Mouse (Mus musculus) inflammation-experienced regulatory T-cells, adult 16 weeks (primary cell): Measurements from ENCODE around the gene Gcnt7. TPM values are rescaled to one million over a fixed set of nuclear protein-coding genes. Genes with fewer than 3 reads are reported as not detected.

Experiments
- polyA plus RNA-seq: library from polyadenylated mRNA; unstranded; fragments of 100-300 nt; shearing (Covaris generic); gene quantifications from one replicate; pipeline ENCODE4 v1.2.1, GENCODE M21; 2017

Gcnt7 gene
- polyA plus RNA-seq: 7.0 TPM

DNA sequence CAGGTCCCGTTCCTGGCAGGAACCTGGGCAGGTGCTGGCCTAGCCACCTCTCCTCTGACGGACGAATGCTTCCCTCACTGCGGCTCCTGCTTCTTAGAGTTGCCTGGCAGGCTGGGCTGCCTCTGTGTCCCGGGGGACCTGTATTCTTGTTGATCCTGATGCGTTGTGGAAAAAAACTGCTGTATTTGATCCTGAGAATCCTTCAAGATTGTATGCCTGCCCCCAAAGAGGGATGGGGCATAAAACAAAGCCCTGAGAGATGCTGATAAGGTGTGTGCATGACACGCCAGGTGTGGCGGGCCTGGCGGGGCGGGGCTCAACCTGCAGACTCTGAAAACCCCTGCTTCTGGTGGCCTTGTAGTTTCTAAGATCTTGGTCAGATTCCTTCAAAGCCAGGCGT, at the start of gene Gcnt7:
Gene Gcnt7 (minus strand): TSS at position 101 of the 400 bp plus-strand sequence.

DNA sequence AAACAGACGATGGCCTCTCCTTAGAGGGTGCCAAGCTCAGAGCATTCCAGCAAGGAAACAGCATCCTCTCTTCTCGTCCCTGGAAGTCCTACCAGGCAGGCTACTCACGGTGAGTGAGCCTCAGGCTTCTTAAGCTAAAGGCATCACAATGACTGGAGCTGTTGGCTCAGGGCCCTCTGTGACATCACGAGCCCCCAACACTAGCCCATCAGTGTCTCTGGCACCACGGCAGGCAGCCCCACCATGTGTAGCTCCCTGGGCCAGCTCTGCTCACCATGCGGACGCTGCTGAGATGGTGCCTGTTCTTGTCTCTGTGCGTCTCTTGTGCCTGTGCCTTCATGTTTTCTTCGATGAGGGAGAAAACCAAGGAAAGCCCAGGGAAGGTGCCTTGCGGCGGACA, 13.9 kb upstream of the Gcnt7 start, which contains the start of gene Fam209:
Gene Fam209 (plus strand): TSS at position 203 of the 400 bp plus-strand sequence.

DNA sequence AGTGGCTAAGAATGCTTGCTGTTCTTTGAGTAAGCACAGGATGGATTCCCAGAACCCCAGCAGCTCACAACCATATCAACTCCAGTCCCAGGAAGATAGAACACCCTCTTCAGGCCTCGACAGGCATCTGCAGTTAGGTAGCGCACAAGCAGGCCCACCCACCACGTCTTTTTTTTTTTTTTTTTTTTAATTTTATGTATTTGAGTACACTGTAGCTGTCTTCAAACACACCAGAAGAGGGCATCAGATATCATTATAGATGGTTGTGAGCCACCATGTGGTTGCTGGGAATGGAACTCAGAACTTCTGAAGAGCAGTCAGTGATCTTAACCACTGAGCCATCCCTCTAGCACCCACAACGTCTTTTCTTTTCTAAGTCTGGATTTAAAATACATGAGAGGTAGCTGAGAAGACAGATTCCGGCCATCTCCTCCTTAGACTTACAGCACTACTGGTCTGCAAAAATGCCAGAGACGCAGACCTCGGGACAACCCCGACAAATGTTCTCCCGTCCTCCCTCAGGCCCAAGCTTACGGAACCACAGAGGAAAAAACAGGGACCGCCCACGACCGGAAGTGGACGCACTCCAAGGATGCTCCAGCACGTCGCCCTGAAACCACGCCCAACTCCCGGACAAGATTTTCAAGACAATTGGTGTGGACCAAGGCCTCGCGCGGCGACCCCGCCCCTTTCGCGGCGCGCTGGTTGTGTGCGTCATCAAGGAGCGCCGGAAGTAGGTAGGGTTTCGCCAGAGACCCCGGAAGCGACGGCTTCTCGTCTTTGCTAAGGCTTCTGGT, 18.4 kb downstream of the Gcnt7 start, which contains the start of gene Rtf2:
Gene Rtf2 (plus strand): TSS at position 714 of the 797 bp plus-strand sequence.

Other genes starting within 250 kb of the Gcnt7 start
- not detected for gene Mc3r, start 210.1 kb downstream of the Gcnt7 start, polyA plus RNA-seq
- gene Fam210b, start 113.0 kb downstream of the Gcnt7 start, polyA plus RNA-seq: 24.9 TPM
- 6.9 TPM for gene Aurka, start 88.1 kb downstream of the Gcnt7 start, polyA plus RNA-seq
- gene Cstf1, start 87.9 kb downstream of the Gcnt7 start, polyA plus RNA-seq: 39.1 TPM
- 10.3 TPM for gene Cass4, start 64.8 kb downstream of the Gcnt7 start, polyA plus RNA-seq
- 162 TPM for gene Rtf2, start 18.0 kb downstream of the Gcnt7 start, polyA plus RNA-seq
- gene Fam209, start 13.9 kb upstream of the Gcnt7 start, polyA plus RNA-seq: 0.57 TPM
- gene Tfap2c, start 91.0 kb upstream of the Gcnt7 start, polyA plus RNA-seq: not detected